Mouse (Mus musculus) limb, embryonic 13.5 days (tissue): ENCODE results near the gene Stt3b. TPM values are rescaled to one million over a fixed set of nuclear protein-coding genes. Genes with fewer than 3 reads are reported as not detected.

Experiments
- ATAC-seq: fragments of 200-750 bp; cut with Nextera tagmentation; 2 replicates; pipeline ENCODE4 v1.8.0; 2017; ENCODE audit warnings: low read depth, moderate number of reproducible peaks, moderate TSS enrichment; ENCODE audit not compliant: low FRiP score
- H3K27ac ChIP-seq: fragments of 300-500 bp; sonication (generic); 2 replicates; pipeline ENCODE4 v1.5.1; 2015; ENCODE audit warnings: inconsistent platforms, mild to moderate bottlenecking, moderate library complexity
- H3K27me3 ChIP-seq: fragments of 300-500 bp; sonication (generic); 2 replicates; pipeline ENCODE4 v1.6.1; 2015; ENCODE audit warnings: mild to moderate bottlenecking, inconsistent platforms
- H3K36me3 ChIP-seq: fragments of 300-500 bp; sonication (generic); 2 replicates; pipeline ENCODE4 v1.6.1; 2015; ENCODE audit warnings: inconsistent platforms, mild to moderate bottlenecking, moderate library complexity
- H3K4me1 ChIP-seq: fragments of 300-500 bp; sonication (generic); 2 replicates; pipeline ENCODE4 v1.6.1; 2015; ENCODE audit warnings: inconsistent platforms
- H3K4me2 ChIP-seq: fragments of 300-500 bp; sonication (generic); replicated peaks from 2 replicates; pipeline ENCODE4 v1.6.1; 2015; ENCODE audit warnings: inconsistent platforms, mild to moderate bottlenecking, moderate library complexity
- H3K4me3 ChIP-seq: fragments of 300-500 bp; sonication (generic); 2 replicates; pipeline ENCODE4 v1.5.1; 2015; ENCODE audit warnings: moderate library complexity, mild to moderate bottlenecking, inconsistent platforms
- H3K9ac ChIP-seq: fragments of 300-500 bp; sonication (generic); 2 replicates; pipeline ENCODE4 v1.6.1; 2015; ENCODE audit warnings: mild to moderate bottlenecking, inconsistent platforms
- H3K9me3 ChIP-seq: fragments of 300-500 bp; sonication (generic); 2 replicates; pipeline ENCODE4 v1.6.1; 2016; ENCODE audit warnings: inconsistent platforms
- WGBS: fragments of 180-500 bp; shearing (Covaris S2); methylation state at CpG from one replicate; pipeline ENCODE4 v1.1.7; 2015; 5-methylcytosine and 5-hydroxymethylcytosine counted together
- polyA plus RNA-seq: library from polyadenylated mRNA; unstranded; fragments of >200 nt; fragmentation: Nextera tagmentation; extraction: Ambion mirVana; gene quantifications from 2 replicates; pipeline ENCODE4 v1.2.1, GENCODE M21; 2015

Gene Stt3b
- polyA plus RNA-seq, 1 experiment from 2014 or later = 99.9 TPM

DNA sequence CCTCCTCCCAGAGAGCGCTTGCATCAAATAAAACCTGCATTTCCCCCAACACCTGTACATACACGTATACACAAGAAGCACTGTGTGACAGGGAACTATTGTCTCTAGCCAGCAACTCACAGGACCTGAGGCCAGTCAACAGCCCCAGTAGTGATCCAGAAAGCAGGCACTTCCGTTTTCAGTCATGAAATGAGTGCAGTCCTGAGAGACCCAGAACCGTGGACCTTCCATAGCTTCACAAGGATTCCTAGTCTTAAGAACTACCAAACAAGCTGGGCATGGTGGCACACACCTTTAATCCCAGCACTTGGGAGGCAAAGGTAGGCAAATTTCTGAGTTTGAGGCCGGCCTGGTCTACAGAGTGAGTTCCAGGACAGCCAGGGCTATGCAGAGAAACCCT is 3.6 kb upstream of the Stt3b start:
- H3K4me2 ChIP-seq = no peak overlapping the region
- H3K4me1 ChIP-seq = peaks cover 5% of the 10 kb centered on the region
- no peak overlapping the region for H3K4me3 ChIP-seq
- H3K9ac ChIP-seq = no peak overlapping the region
- no peak overlapping the region for H3K27ac ChIP-seq
- H3K36me3 ChIP-seq = no peaks in the 10 kb centered on the region
- no peak for ATAC-seq
- 83% methylated on average over 5 of the region's 5 CpGs for WGBS
- H3K9me3 ChIP-seq = peaks cover 9% of the 10 kb centered on the region; the same call in 1 of the 2 replicates
- no peaks in the 10 kb centered on the region for H3K27me3 ChIP-seq

DNA sequence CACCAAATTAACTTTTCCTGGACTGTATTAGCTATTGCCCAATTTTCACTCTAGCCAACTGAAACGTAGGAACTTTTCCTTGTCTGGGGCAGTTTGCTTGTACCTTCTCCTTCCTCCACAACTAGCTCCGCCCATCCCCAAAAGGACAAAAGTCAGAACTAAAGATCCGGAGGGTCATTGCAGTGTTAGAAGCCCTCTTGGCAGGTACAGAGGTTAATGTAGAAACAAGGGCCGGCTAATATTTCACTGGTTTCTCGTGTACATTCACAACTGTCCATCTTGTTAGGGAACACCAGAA is 951 bp upstream of the Stt3b start:
- peak overlapping the region; percentile 96 for H3K27ac ChIP-seq
- peak overlapping the region; percentile 81 for H3K9ac ChIP-seq
- peak overlapping the region; percentile 64 for H3K4me2 ChIP-seq
- H3K9me3 ChIP-seq = no peaks in the 10 kb centered on the region
- 4% methylated on average over 5 of the region's 5 CpGs for WGBS
- no peaks in the 10 kb centered on the region for H3K36me3 ChIP-seq
- peak overlapping the region; percentile 97 for H3K4me3 ChIP-seq
- H3K4me1 ChIP-seq = peaks cover 24% of the 10 kb centered on the region
- ATAC-seq = no peak
- no peaks in the 10 kb centered on the region for H3K27me3 ChIP-seq

DNA sequence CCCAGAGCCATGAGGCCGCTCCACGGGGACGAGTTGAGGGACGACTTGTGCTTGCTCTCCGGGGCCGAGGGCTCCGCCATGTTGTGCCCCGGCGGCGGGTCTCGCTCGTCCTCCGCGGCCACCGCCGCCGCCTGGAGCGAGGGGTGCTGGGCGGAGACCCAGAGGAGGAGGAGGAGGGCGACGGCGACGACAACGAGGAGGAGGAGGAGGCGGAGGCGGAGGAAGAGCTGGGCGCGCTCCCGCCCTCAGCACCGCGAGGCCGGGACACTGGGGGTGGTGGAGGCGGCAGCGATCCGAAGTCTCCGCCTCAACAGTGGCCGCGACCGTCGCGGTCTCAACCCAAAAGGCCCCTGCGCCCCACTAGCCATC is 260 bp downstream of the Stt3b start:
- Histone ChIP-seq H3K9ac (peak overlapping the region; percentile 99), H3K27me3 (no peaks in the 10 kb centered on the region), H3K4me3 (peak overlapping the region; percentile 97), H3K36me3 (no peaks in the 10 kb centered on the region), H3K4me1 (peaks cover 35% of the 10 kb centered on the region), H3K9me3 (no peaks in the 10 kb centered on the region), H3K27ac (peak overlapping the region; percentile 96), H3K4me2 (peak overlapping the region; percentile 74)
- peak; percentile 74 for ATAC-seq
- under 1% methylated on average over 36 of the region's 42 CpGs for WGBS

DNA sequence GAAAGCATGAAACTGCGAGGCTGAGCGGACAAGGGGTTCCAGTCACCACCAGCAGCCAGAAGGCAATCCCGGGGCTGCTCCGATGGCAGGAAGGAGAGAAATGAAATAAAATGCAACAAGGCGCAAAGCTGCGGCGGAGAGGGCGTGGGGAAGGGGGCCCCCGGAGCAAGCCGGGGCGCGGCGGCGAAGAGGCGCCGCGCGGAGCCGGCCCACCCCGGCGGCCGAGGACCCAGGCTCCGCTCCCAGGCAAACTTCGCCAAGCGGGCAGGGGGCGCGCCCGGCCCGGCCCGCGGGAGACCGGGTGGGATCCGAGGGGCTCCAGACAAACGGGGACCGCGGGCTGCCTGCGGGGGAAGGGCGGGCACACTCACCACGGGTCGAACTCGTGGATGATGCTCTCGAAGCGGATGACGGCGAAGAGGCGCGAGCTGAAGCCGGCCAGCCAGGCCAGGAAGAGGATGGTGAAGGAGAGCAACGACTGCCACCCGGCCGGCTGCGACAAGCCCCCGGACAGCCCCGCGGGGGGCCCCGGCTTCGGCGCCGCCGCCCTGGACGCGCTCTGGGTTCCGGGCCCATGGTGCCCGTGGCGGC is 745 bp downstream of the Stt3b start:
- peak overlapping the region; percentile 74 for H3K4me2 ChIP-seq
- under 1% methylated on average over 63 of the region's 65 CpGs for WGBS
- H3K4me1 ChIP-seq = peaks cover 39% of the 10 kb centered on the region
- H3K36me3 ChIP-seq = no peaks in the 10 kb centered on the region
- no peaks in the 10 kb centered on the region for H3K27me3 ChIP-seq
- peak overlapping the region; percentile 99 for H3K9ac ChIP-seq
- H3K27ac ChIP-seq = peak overlapping the region; percentile 96
- H3K4me3 ChIP-seq = peak overlapping the region; percentile 97
- H3K9me3 ChIP-seq = no peaks in the 10 kb centered on the region
- ATAC-seq = no peak

DNA sequence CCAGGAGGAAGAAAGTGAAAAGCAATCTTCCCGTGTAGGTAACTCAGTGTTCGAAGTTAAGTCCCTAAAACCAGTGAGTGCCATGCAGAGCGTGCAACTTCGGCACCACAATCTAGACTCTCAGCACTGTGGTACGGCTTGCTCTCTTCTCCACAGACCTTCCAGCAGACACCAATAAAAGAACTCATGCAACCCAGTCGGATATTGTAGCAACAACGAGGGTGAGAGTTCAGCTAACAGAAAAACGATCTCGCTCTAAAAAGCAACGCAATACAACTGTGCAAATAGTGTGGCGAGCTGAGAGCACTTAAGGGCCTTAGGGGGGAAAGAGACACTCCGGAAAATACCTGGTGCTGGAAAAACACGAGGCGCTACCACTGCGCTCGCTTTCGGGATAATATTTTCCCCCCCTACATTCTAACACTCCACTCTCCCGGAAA is 1.3 kb downstream of the Stt3b start:
- Histone ChIP-seq H3K4me1 (peaks cover 42% of the 10 kb centered on the region), H3K36me3 (no peaks in the 10 kb centered on the region), H3K4me3 (peak overlapping the region; percentile 97), H3K4me2 (peak overlapping the region; percentile 74), H3K27me3 (no peaks in the 10 kb centered on the region), H3K9ac (peak overlapping the region; percentile 99), H3K9me3 (no peaks in the 10 kb centered on the region), H3K27ac (peak overlapping the region; percentile 96)
- WGBS = under 1% methylated on average over 18 of the region's 18 CpGs
- no peak for ATAC-seq

DNA sequence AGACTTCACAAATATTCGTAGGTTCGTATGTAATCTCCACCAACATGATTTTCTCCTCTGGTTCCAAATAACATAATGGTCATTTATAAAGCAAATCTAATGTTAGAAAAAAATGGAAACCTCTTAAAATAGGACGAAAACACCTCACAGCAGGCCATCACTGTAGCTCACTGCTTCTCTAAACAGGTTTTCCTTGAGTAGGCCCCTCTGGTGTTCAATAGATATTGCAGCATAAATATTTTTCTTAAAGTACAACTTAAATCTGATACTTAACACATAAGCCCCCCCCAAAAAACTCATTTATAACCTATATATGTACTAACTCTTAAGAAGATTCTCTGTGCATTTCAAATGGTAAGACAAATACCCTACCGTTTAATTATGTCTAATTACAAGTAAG is 1.8 kb downstream of the Stt3b start:
- peak overlapping the region; percentile 99 for H3K9ac ChIP-seq
- H3K9me3 ChIP-seq = no peaks in the 10 kb centered on the region
- H3K27me3 ChIP-seq = no peaks in the 10 kb centered on the region
- no peaks in the 10 kb centered on the region for H3K36me3 ChIP-seq
- WGBS = 16% methylated on average over 4 of the region's 4 CpGs
- ATAC-seq = no peak
- H3K4me2 ChIP-seq = peak overlapping the region; percentile 74
- peaks cover 48% of the 10 kb centered on the region for H3K4me1 ChIP-seq
- H3K27ac ChIP-seq = peak overlapping the region; percentile 96; the same call in 1 of the 2 replicates
- peak overlapping the region; percentile 97 for H3K4me3 ChIP-seq

DNA sequence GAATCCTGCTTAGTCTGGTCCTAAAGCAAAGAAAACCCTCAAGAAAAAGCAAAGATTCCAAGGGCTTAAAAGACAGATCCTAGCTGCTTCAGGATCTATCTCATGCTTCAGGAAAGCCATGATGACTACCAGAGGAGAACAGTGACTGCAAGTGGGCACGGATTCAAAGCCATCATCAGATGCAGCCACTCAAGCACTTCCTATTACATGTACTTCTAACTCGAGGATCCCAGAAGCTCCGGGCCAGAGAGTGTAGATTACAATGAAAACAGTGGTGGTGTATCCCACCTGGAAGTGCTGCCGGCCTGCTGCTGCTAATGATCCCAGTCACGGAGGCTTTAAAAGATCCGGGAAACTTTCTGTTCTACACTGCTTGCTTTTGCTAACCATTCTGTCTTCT is 4.0 kb downstream of the Stt3b start:
- Histone ChIP-seq H3K27ac (no peak overlapping the region), H3K27me3 (no peaks in the 10 kb centered on the region), H3K4me1 (peaks cover 60% of the 10 kb centered on the region), H3K36me3 (peaks cover 7% of the 10 kb centered on the region; the same call in 1 of the 2 replicates), H3K4me2 (peak overlapping the region; percentile 74), H3K4me3 (peak overlapping the region; percentile 97), H3K9ac (peak overlapping the region; percentile 46), H3K9me3 (no peaks in the 10 kb centered on the region)
- ATAC-seq = no peak
- 15% methylated on average over 6 of the region's 6 CpGs for WGBS

DNA sequence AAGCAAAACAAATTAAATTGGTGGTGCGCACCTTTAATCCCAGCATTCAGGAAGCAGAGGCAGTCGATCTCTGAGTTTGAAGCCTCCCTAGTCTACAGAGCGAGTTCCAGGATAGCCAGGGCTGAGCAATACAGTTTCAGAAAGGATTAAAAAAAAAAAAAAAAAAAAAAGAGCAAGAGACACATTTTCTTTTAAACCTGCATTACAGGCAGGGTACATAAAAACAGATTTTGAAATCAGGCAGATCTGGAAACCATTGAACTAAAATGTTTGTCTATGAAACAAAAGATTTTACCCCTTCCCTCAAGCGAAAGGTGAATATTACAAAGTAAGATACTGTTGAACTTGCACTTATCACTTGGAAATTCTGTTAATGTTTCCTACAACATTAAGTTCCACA is 6.1 kb downstream of the Stt3b start:
- Histone ChIP-seq H3K4me2 (no peak overlapping the region), H3K27me3 (no peaks in the 10 kb centered on the region), H3K9ac (no peak overlapping the region), H3K4me3 (no peak overlapping the region), H3K4me1 (peaks cover 66% of the 10 kb centered on the region), H3K36me3 (peaks cover 8% of the 10 kb centered on the region; the same call in 1 of the 2 replicates), H3K27ac (no peak overlapping the region), H3K9me3 (no peaks in the 10 kb centered on the region)
- WGBS = 78% methylated on average over 4 of the region's 4 CpGs
- no peak for ATAC-seq

DNA sequence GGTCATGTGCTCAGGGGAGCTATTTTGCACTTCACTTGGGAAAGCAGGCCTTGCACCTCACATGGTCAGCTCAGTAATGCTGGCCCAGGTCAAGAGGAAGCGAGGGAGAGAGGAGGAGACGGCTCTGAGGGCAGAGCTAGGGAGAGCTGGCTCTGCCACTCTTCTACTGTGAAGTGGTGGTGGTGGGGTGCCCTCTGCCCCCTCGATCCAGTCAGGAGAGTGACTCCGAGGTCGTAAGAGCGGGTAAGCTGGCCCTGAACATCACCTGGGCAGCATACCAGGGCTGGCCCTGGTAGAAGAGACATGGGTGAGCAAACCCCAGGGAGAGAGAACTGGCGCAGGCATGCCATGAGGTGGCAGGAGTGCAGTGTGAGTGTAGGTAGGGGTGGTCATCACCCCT is 8.6 kb downstream of the Stt3b start:
- no peaks in the 10 kb centered on the region for H3K27me3 ChIP-seq
- no peak overlapping the region for H3K27ac ChIP-seq
- ATAC-seq = no peak
- 88% methylated on average over 7 of the region's 7 CpGs for WGBS
- H3K36me3 ChIP-seq = peaks cover 8% of the 10 kb centered on the region; the same call in 1 of the 2 replicates
- H3K4me1 ChIP-seq = peaks cover 54% of the 10 kb centered on the region
- H3K9me3 ChIP-seq = no peaks in the 10 kb centered on the region
- no peak overlapping the region for H3K4me2 ChIP-seq
- H3K4me3 ChIP-seq = no peak overlapping the region
- H3K9ac ChIP-seq = no peak overlapping the region

DNA sequence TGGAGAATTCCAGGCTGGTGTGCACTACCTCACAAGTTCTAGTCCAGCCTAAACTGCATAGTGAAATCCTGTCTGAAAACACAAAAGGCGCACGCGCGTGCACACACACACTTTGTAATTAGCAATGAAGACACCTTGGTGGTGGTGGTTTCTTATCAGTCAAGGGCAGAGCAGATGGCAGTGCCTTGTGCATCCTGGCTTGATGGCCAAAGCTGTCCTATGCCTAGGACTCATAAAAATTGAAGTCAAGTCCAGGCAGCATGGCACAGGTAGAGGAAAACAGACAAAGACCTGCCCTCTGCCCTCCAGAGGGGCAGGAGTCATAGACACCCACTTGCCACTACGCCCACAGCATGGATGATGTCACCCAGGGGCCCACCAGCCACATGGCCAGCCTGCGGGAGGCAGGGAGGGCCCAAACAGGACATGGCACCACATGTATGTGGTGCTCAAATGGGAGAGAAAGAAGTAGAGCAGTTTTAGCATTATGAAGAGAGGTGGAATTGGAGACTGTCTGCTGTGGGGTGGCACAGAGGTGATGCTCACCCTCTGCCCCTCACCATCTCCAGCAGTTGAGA is 9.1 kb downstream of the Stt3b start:
- WGBS = 92% methylated on average over 6 of the region's 6 CpGs
- H3K4me2 ChIP-seq = no peak overlapping the region
- no peak for ATAC-seq
- H3K9me3 ChIP-seq = no peaks in the 10 kb centered on the region
- H3K27me3 ChIP-seq = no peaks in the 10 kb centered on the region
- H3K36me3 ChIP-seq = peaks cover 8% of the 10 kb centered on the region; the same call in 1 of the 2 replicates
- peaks cover 49% of the 10 kb centered on the region for H3K4me1 ChIP-seq
- no peak overlapping the region for H3K4me3 ChIP-seq
- no peak overlapping the region for H3K27ac ChIP-seq
- no peak overlapping the region for H3K9ac ChIP-seq

DNA sequence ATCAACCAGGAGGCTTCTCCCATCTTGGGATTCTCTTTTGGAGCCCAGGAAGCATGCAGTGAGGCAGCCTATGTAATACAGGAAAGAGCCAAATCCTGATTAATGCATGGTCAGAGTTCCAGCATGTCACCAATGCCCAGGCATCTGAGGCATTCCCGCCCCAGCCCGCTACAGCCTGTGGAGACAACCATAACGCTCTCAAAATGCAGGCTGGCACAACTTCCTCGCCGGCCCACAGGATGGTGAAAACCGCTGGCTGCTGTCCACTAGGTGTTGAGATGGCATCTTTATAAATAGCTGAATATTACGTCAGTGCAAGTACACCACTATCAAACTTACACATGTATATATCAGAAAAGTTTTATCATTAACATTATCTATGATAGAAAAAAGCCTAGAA is 13.5 kb downstream of the Stt3b start:
- Histone ChIP-seq H3K4me2 (no peak overlapping the region), H3K36me3 (peaks cover 6% of the 10 kb centered on the region; the same call in 1 of the 2 replicates), H3K4me3 (no peak overlapping the region), H3K9ac (no peak overlapping the region), H3K27ac (no peak overlapping the region), H3K9me3 (no peaks in the 10 kb centered on the region), H3K4me1 (peaks cover 41% of the 10 kb centered on the region), H3K27me3 (no peaks in the 10 kb centered on the region)
- ATAC-seq = no peak
- WGBS = 72% methylated on average over 7 of the region's 7 CpGs

DNA sequence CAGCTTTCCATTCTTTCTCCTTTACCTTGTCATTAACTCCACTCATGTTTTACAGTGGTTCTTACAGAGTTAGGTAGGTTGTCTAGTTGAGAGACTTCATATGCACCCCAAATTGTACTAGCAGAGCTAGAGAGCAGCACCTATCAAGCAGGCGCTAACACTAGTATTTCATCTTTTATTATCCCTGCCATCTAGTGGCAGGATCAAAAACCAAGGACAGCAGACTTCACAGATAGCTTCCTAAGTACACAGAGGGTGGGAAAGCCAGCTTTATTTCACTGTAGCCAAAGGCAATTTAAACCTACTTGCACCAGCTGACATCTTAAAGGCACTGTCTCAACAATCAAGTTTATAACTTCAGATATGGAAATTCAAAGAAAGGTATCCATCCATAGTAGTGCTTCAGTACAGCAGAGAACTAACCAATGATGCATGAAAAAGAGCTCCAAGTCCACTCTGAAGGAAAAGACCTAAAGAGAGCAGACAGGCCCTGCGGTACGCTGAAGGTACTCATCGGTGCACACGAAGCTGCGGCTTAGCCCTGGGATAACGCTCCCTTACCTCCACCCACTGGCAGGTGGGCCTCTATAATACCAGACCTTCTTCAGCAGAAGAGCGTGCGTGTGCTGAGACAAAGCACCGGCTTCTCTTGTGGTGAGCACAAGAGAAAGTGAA is 16.2 kb downstream of the Stt3b start:
- H3K9me3 ChIP-seq = no peaks in the 10 kb centered on the region
- no peak overlapping the region for H3K27ac ChIP-seq
- ATAC-seq = no peak
- no peak overlapping the region for H3K4me2 ChIP-seq
- H3K27me3 ChIP-seq = no peaks in the 10 kb centered on the region
- no peaks in the 10 kb centered on the region for H3K36me3 ChIP-seq
- WGBS = 73% methylated on average over 10 of the region's 10 CpGs
- H3K9ac ChIP-seq = no peak overlapping the region
- H3K4me3 ChIP-seq = no peak overlapping the region
- peaks cover 34% of the 10 kb centered on the region for H3K4me1 ChIP-seq
